Mouse (Mus musculus): ENCODE data around the gene Ccdc154. TPM values are rescaled to one million over a fixed set of nuclear protein-coding genes. Genes with fewer than 3 reads are reported as not detected.

The Ccdc154 gene
- not detected for polyA plus RNA-seq (2017; shearing (Covaris generic))

DNA sequence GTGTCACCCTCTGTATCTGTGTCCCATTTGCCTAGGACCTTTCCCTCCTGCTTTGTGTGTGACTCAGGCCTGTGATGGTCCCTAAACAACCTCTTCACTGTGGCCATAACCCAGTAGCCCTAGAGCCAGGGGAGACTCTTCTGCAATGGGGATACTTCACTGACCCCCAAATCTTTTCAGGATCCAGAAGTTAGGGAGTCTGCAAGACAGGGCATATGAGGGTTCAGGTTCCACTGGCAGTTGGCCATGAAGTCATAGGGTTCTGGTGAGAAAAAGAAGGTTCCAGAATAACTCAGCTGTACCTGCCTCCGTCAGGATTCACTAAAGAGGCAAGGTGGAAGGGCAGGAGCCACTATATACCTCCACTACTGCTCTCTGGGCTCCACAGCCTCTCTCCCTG lies at the start of gene Ccdc154:
Gene Ccdc154 (plus strand): TSS at position 301 of the 400 bp plus-strand sequence.

DNA sequence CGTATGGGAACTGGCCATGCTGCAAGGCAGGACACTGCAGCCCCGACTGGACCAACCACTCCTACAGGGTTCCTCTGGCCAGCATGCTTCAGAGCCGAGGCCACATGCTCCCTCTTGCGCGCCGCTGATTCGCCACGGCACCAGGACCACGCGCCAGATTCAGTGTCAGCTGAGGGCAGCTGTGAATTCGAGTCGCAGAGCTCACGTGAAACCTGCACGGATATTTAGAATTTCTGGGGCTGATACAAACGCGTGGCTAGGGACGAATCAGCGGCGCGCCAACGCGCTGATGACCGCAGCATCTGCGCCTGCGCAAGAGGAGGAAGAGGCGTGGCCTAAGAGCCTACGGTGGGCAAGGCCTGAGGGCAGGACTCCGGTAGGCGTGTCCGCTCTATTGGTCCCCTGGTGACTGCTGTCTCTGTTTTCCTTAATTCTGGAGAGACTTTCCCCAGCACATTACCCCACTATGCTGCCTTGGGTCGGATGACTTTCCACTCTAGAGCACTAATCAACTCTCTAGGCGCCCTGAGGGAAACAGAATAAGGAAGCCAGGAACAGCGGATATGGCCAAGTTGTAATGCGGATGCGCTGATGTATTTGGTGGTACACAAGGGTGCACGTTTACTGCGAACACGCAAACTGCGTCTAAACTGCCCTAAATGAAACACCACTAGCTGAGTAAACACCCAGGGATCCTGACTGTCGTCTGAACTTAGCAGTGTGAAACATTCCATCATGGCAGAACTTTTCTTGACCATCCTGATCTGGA lies 46.4 kb upstream of the Ccdc154 start, which contains the start of gene Telo2:
Gene Telo2 (minus strand): TSS at position 304 of the 769 bp plus-strand sequence.

DNA sequence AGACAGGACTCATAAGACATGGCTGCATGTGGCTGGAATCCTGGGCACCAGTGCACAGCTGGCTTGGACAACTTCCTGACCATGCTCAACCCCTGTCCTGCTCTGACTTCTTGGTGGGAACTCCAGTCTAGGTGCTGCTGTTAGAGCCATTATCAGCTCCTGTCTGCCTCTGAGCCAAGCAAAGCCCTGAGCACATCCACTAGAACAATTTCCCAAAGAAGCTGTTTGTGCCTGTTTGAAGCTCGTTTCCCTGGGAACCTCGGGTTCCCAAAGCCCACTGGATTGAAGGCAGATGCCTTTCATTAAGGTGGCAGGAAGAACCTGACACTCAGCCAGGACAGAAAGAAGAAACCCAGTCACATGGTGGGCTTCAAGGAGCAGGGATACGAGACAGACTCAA lies 41.9 kb upstream of the Ccdc154 start, which contains the start of gene Ptx4:
Gene Ptx4 (plus strand): TSS at position 355 of the 400 bp plus-strand sequence.

DNA sequence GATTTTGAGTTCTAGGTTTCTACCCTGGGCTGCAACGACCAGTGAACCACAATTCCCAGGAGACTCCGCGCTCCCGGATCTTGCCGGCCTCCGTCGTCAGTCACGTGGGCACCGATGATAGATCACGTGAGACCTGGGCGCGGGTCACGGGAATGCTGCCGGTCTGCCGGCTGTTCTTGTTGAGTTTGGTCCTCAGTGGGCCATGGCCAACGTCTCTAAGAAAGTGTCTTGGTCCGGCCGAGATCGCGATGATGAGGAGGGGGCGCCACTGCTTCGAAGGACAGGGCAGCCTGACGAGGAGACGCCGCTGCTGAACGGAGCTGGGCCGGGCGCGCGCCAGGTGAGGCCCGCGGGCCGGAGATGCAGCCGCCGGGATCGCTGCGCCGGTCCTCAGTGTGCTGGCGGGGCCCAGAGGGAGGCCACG lies 29.0 kb upstream of the Ccdc154 start, which contains the start of gene Clcn7:
Gene Clcn7 (plus strand): TSS at position 117 of the 424 bp plus-strand sequence.

DNA sequence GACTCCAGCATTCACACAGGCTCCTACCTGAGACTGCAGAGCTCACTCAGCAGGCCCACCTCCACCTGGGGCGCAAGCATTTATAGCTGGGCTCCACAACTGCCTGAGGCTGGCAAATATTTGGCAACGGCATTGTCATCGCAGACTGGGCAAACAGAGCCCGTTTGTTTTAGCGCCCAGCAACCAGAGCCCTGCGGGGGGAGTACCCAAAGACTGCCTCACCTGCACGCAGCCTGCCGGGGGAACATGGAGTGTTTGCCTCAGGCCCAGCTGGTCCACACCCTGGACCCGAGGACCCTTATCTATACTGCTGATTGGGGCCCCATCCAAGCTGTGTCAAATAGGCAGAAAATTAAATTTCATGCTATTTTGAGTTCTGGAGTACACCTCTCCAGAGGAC lies 13.2 kb downstream of the Ccdc154 start, which contains the start of gene Gm38655:
Gene Gm38655 (minus strand): TSS at position 61 of the 400 bp plus-strand sequence.

DNA sequence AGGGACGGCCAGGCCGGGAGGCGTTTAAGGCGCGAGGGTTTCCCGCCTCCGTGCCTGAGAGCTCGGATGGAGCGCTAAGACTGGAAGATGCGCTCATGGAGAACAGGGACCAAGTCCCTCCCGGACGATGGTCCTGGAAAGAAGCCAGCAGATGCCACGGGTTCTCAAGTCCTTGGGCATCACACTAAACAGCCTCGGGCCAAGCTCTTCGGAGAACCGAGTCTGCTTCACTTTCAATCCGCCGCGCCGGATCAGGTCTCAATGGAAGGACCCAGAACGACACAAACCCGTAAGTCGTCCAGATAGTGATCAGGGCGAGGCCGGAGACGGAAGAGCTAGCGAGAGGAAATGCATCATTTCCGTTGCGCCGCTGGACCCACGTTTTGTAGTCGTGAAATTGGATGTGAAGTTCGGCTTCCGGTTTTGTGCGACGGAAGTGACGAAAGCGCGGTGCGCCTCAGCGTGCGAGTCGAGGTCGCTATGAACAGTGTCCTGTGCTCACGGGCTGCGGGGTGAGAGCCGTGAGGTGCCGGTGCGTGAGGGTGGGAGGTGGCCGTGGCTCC lies 21.9 kb downstream of the Ccdc154 start, which contains the start of gene BC003965:
Gene BC003965 (plus strand): TSS at position 426 of the 563 bp plus-strand sequence.

DNA sequence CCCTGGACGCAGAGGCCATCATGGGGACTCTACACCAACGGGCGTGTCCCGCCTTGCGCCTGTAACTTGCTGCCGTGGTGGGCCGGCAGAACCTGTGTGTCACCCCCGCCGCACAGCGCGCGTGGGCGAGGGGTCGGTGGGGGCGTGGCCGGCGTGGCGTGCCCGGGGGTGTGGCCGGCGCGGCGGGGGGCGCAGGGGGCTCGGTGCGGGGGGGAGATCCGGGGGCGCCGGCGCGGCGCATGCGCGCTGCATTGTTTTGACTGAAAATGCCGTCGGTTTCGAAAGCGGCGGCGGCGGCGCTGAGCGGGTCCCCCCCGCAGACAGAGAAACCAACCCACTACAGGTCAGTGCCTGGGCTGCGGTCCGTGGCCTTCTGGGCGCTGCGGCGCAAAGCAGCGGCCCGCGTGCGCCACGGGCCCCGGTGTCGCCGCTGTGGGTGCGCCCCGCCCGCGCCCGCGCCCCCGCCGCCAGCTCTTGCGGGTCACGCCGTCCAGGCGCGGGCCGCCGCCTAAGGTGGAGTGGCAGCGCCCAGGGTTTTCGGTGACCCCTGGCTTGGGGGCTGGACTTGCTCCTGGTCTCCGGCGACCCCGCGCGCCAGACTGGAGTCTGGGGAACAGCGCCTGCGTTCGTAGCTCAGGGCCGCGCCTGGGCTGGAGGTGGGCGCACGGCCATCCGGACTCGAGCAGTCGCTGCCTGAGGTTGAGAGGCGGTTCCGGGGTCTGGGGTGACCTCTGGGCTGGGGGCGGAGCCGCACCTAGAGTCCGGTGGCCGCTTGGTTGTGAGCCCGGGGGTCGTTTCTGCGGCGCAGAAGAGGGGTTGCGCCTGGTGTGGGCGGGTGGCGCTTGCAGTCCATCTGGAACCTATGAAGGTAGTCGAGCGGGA lies 26.1 kb downstream of the Ccdc154 start, which contains the start of gene Unkl:
Gene Unkl (plus strand): TSS at position 248 of the 882 bp plus-strand sequence.

Other genes with a start within 250 kb of the Ccdc154 start
- 56.1 TPM for gene Mapk8ip3, start 225.5 kb upstream of the Ccdc154 start, polyA plus RNA-seq (2017; shearing (Covaris generic))
- gene Jpt2, start 201.8 kb upstream of the Ccdc154 start, polyA plus RNA-seq (2017; shearing (Covaris generic)) = 20.1 TPM
- 8.5 TPM for gene Cramp1l, start 146.7 kb upstream of the Ccdc154 start, polyA plus RNA-seq (2017; shearing (Covaris generic))
- 14.7 TPM for gene Ift140, start 146.4 kb upstream of the Ccdc154 start, polyA plus RNA-seq (2017; shearing (Covaris generic))
- gene Tmem204, start 78.9 kb upstream of the Ccdc154 start, polyA plus RNA-seq (2017; shearing (Covaris generic)) = 0.42 TPM
- 18.4 TPM for gene Telo2, start 46.5 kb upstream of the Ccdc154 start, polyA plus RNA-seq (2017; shearing (Covaris generic))
- not detected for gene Ptx4, start 41.7 kb upstream of the Ccdc154 start, polyA plus RNA-seq (2017; shearing (Covaris generic))
- gene Clcn7, start 29.1 kb upstream of the Ccdc154 start, polyA plus RNA-seq (2017; shearing (Covaris generic)) = 25.9 TPM
- gene Gm38655, start 13.0 kb downstream of the Ccdc154 start, polyA plus RNA-seq (2017; shearing (Covaris generic)) = not detected
- gene BC003965, start 22.1 kb downstream of the Ccdc154 start, polyA plus RNA-seq (2017; shearing (Covaris generic)) = 14.2 TPM
- gene Unkl, start 25.9 kb downstream of the Ccdc154 start, polyA plus RNA-seq (2017; shearing (Covaris generic)) = 53.7 TPM
- gene Gnptg, start 77.7 kb downstream of the Ccdc154 start, polyA plus RNA-seq (2017; shearing (Covaris generic)) = 117 TPM
- 33.9 TPM for gene Tsr3, start 77.7 kb downstream of the Ccdc154 start, polyA plus RNA-seq (2017; shearing (Covaris generic))
- 199 TPM for gene Baiap3, start 93.9 kb downstream of the Ccdc154 start, polyA plus RNA-seq (2017; shearing (Covaris generic))
- gene Ube2i, start 112.2 kb downstream of the Ccdc154 start, polyA plus RNA-seq (2017; shearing (Covaris generic)) = 629 TPM
- gene Prss34, start 135.9 kb downstream of the Ccdc154 start, polyA plus RNA-seq (2017; shearing (Covaris generic)) = not detected
- gene Prss28, start 146.2 kb downstream of the Ccdc154 start, polyA plus RNA-seq (2017; shearing (Covaris generic)) = not detected
- gene Prss29, start 156.2 kb downstream of the Ccdc154 start, polyA plus RNA-seq (2017; shearing (Covaris generic)) = not detected
- not detected for gene Tpsab1, start 183.1 kb downstream of the Ccdc154 start, polyA plus RNA-seq (2017; shearing (Covaris generic))
- not detected for gene Tpsb2, start 203.8 kb downstream of the Ccdc154 start, polyA plus RNA-seq (2017; shearing (Covaris generic))
- gene Tpsg1, start 206.8 kb downstream of the Ccdc154 start, polyA plus RNA-seq (2017; shearing (Covaris generic)) = not detected